In genomic region chr1:152273430-152273829, GRCm38 (mm10) we compare ENCODE assay signal across 21 mouse cellular contexts.
A peak's percentile ranks its signal among the peaks of the same experiment; 100 is the strongest.
DNase-seq lines count a peak whose midpoint lies in the region; ATAC-seq and TF ChIP-seq lines count a peak whose summit lies in the region.
"Had no signal": no experiment of that assay in that cellular context is flagged by ENCODE, and none has a peak within 500 bp of the region (broad histone marks: within the 10 kb centered on the region; RNA-seq: fewer than 3 reads in every experiment).

No protein-coding gene starts in this region.

- no peaks in the 10 kb centered on the region for H3K9me3 ChIP-seq in heart, embryonic 10.5 days
- no peaks in the 10 kb centered on the region for H3K9me3 ChIP-seq in midbrain, embryonic 11.5 days (ENCODE audit: control insufficient read depth, low read length)
- H3K9me3 ChIP-seq in midbrain, postnatal 0 days (ENCODE audit: low read length): no peaks in the 10 kb centered on the region
- H3K9me3 ChIP-seq: embryonic facial prominence, embryonic 10.5 days; forebrain, embryonic 15.5 days; hindbrain, embryonic 15.5 days; limb, embryonic 15.5 days; megakaryocyte, embryonic 14.5 days; neural tube, embryonic 12.5 days had no signal

- no peak for ATAC-seq in midbrain, embryonic 11.5 days (ENCODE audit: low FRiP score)
- ATAC-seq in midbrain, postnatal 0 days (ENCODE audit: low FRiP score): no peak
- ATAC-seq: forebrain, embryonic 15.5 days had no signal

- H3K27me3 ChIP-seq in heart, embryonic 10.5 days (ENCODE audit: insufficient read depth, poor library complexity, severe bottlenecking): no peaks in the 10 kb centered on the region
- no peaks in the 10 kb centered on the region for H3K27me3 ChIP-seq in liver, adult 2 months (ENCODE audit: control insufficient read depth, insufficient read depth, low read length)
- no peaks in the 10 kb centered on the region for H3K27me3 ChIP-seq in midbrain, embryonic 11.5 days (ENCODE audit: control insufficient read depth, insufficient read depth, low read length)
- no peaks in the 10 kb centered on the region for H3K27me3 ChIP-seq in midbrain, postnatal 0 days (ENCODE audit: insufficient read depth, low read length)
- H3K27me3 ChIP-seq: forebrain, embryonic 15.5 days; hindbrain, embryonic 15.5 days; limb, embryonic 15.5 days; megakaryocyte, embryonic 14.5 days; neural tube, embryonic 12.5 days had no signal

- H3K4me1 ChIP-seq in heart, embryonic 10.5 days: no peaks in the 10 kb centered on the region
- H3K4me1 ChIP-seq in liver, adult 2 months (ENCODE audit: control insufficient read depth, insufficient read depth, low read length): peaks cover 7% of the 10 kb centered on the region
- no peaks in the 10 kb centered on the region for H3K4me1 ChIP-seq in midbrain, embryonic 11.5 days (ENCODE audit: control insufficient read depth, insufficient read depth, low read length)
- no peaks in the 10 kb centered on the region for H3K4me1 ChIP-seq in midbrain, postnatal 0 days (ENCODE audit: insufficient read depth, low read length)
- H3K4me1 ChIP-seq: embryonic facial prominence, embryonic 10.5 days; forebrain, embryonic 15.5 days; limb, embryonic 15.5 days; neural tube, embryonic 12.5 days had no signal

- DNase-seq in heart, adult 11 months: peak; percentile 6
- no peak for DNase-seq in heart, embryonic 10.5 days (ENCODE audit: low spot score)
- peak; percentile 50 for DNase-seq in liver, adult 2 months (ENCODE audit: extremely low read depth, low read depth, low spot score)
- DNase-seq in liver: no peak
- DNase-seq in midbrain, embryonic 11.5 days (ENCODE audit: low spot score, missing footprints): peak; percentile 41
- no peak for DNase-seq in midbrain, postnatal 0 days (ENCODE audit: low spot score)
- no peak for DNase-seq in right cerebral cortex, postnatal 10 days (ENCODE audit: low spot score in 2 of 2)
- DNase-seq: cerebellum, adult 11 months; cerebellum, adult 9-11 months; left cerebral cortex, postnatal 4 days; midbrain, embryonic 14.5 days; right cerebral cortex, postnatal 25 days; spleen, adult 18-20 months; thymus, postnatal 25 days had no signal

- no peak overlapping the region for H3K9ac ChIP-seq in liver, adult 2 months (ENCODE audit: low read depth, low read length)
- no peak overlapping the region for H3K9ac ChIP-seq in midbrain, embryonic 11.5 days (ENCODE audit: low read length)
- no peak overlapping the region for H3K9ac ChIP-seq in midbrain, postnatal 0 days (replicated peaks; ENCODE audit: low read length, poor library complexity, severe bottlenecking)
- H3K9ac ChIP-seq: forebrain, embryonic 15.5 days; hindbrain, embryonic 15.5 days; limb, embryonic 15.5 days; neural tube, embryonic 12.5 days had no signal

- TF ChIP-seq POLR2A in liver, adult 2 months (IDR thresholded peaks at IDR 0.05; ENCODE audit: extremely low read depth, insufficient read depth, low read length): no peak

- H3K27ac ChIP-seq in heart, embryonic 10.5 days: no peak overlapping the region
- H3K27ac ChIP-seq in liver, adult 2 months (replicated peaks; ENCODE audit: insufficient read depth, low read depth, low read length): no peak overlapping the region
- H3K27ac ChIP-seq in midbrain, embryonic 11.5 days (ENCODE audit: low read depth, low read length): no peak overlapping the region
- no peak overlapping the region for H3K27ac ChIP-seq in midbrain, postnatal 0 days (ENCODE audit: low read depth, low read length)
- H3K27ac ChIP-seq: embryonic facial prominence, embryonic 10.5 days; forebrain, embryonic 15.5 days; hindbrain, embryonic 15.5 days; limb, embryonic 15.5 days; neural tube, embryonic 12.5 days had no signal

- H3K36me3 ChIP-seq in heart, embryonic 10.5 days: no peaks in the 10 kb centered on the region
- no peaks in the 10 kb centered on the region for H3K36me3 ChIP-seq in liver, adult 2 months (ENCODE audit: control insufficient read depth, insufficient read depth, low read length)
- H3K36me3 ChIP-seq in midbrain, embryonic 11.5 days (ENCODE audit: control insufficient read depth, insufficient read depth, low read length): no peaks in the 10 kb centered on the region
- no peaks in the 10 kb centered on the region for H3K36me3 ChIP-seq in midbrain, postnatal 0 days (ENCODE audit: insufficient read depth, low read length)
- H3K36me3 ChIP-seq: embryonic facial prominence, embryonic 10.5 days; forebrain, embryonic 15.5 days; hindbrain, embryonic 15.5 days; limb, embryonic 15.5 days; neural tube, embryonic 12.5 days had no signal

- H3K4me2 ChIP-seq in midbrain, embryonic 11.5 days: no peak overlapping the region
- no peak overlapping the region for H3K4me2 ChIP-seq in midbrain, postnatal 0 days (ENCODE audit: low read depth, low read length, poor library complexity, severe bottlenecking)
- H3K4me2 ChIP-seq: forebrain, embryonic 15.5 days; heart, embryonic 11.5 days; hindbrain, embryonic 15.5 days; limb, embryonic 15.5 days; neural tube, embryonic 12.5 days had no signal

- WGBS in heart, embryonic 10.5 days: 93% methylated on average over 1 of the region's 1 CpGs
- WGBS in liver, adult 2 months: 12% methylated on average over 1 of the region's 1 CpGs
- WGBS in midbrain, embryonic 11.5 days: 100% methylated on average over 1 of the region's 1 CpGs
- 86% methylated on average over 1 of the region's 1 CpGs for WGBS in midbrain, postnatal 0 days

- no peak overlapping the region for H3K4me3 ChIP-seq in heart, embryonic 10.5 days
- H3K4me3 ChIP-seq in liver, adult 2 months (ENCODE audit: insufficient read depth, low read depth, low read length): no peak overlapping the region
- no peak overlapping the region for H3K4me3 ChIP-seq in midbrain, embryonic 11.5 days (ENCODE audit: low read depth, low read length)
- no peak overlapping the region for H3K4me3 ChIP-seq in midbrain, postnatal 0 days (ENCODE audit: low read depth, low read length)
- H3K4me3 ChIP-seq: embryonic facial prominence, embryonic 10.5 days; forebrain, embryonic 15.5 days; hindbrain, embryonic 15.5 days; limb, embryonic 15.5 days; megakaryocyte, embryonic 14.5 days; neural tube, embryonic 12.5 days had no signal

- no peaks in the 10 kb centered on the region for H3K79me2 ChIP-seq in liver, adult 2 months (ENCODE audit: control insufficient read depth, insufficient read depth, low read length)

- no peak for TF ChIP-seq CTCF in liver, adult 2 months (IDR thresholded peaks at IDR 0.05; ENCODE audit: low read depth, low read length)
- TF ChIP-seq CTCF in midbrain, postnatal 0 days (IDR thresholded peaks at IDR 0.05): no peak

Comparison
In these comparisons a context has a peak if more than half of its experiments do, and no peak if none do; other contexts are left out.
1. DNase-seq: peak in heart, adult 11 months (single experiment), liver, adult 2 months (single experiment) and midbrain, embryonic 11.5 days (single experiment); none in heart, embryonic 10.5 days (single experiment), liver (single experiment), midbrain, postnatal 0 days (single experiment) and right cerebral cortex, postnatal 10 days (0 of 2).